Mouse (Mus musculus): ENCODE measurements around the gene Stox2. TPM values are rescaled to one million over a fixed set of nuclear protein-coding genes. Genes with fewer than 3 reads are reported as not detected.

Gene Stox2
- polyA plus RNA-seq, 1 experiment from 2014 or later, result 0.54 TPM

DNA sequence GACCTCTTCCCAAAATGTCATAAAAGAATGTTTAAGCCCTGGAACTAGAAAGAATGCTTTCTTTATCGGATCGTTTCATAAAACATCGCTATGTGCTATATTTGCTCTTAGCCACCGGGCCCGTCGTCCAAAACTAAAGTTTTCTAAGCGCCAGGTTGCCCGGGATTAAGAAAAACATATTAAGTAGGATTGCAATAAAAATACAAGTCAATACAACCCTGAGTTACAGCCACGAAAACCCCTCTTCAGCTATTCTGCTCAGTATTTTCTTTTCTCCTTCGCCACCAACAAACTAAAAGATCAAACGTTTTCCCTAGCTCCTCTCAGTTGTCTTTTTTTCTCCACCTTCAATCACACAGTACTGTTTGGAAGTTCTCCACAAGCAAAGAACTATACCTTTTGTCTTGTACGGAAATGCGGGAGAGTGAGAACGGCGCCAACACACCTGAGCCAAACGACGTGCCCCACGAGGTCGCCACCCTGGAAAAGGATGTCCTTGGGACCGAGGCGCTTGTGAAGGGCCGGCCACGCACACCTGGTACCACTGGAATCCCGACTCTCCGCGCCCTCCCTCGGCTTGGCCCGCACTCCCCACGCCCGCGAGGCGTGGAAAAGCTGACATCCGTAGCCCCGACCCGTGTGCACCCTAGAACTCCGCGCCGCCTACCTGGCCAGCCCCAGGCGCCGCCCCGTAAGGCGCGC is 34.0 kb downstream of the Stox2 start:
- ATAC-seq (no peak), DNase-seq (no peak)
- TF ChIP-seq CTCF (IDR thresholded peaks at IDR 0.05; ENCODE audit: low read depth) (no peak), EP300 (IDR thresholded peaks at IDR 0.05; ENCODE audit: low read depth) (no peak)
- Histone ChIP-seq H3K4me3 (ENCODE audit: low read depth, low read length) (peak overlapping the region; percentile 60), H3K9me3 (ENCODE audit: low read length) (no peaks in the 10 kb centered on the region), H3K36me3 (replicated peaks; ENCODE audit: insufficient read depth, low read length) (no peaks in the 10 kb centered on the region), H3K27me3 (ENCODE audit: insufficient read depth, low read length) (peaks cover 47% of the 10 kb centered on the region), H3K4me1 (ENCODE audit: insufficient read depth) (no peaks in the 10 kb centered on the region), H3K27ac (ENCODE audit: low read depth) (no peak overlapping the region), H3K9ac (replicated peaks) (peak overlapping the region; percentile 16; the same call in 1 of the 2 replicates), H3K4me2 (ENCODE audit: low read depth, low read length) (peak overlapping the region; percentile 87)
- 2% methylated on average over 37 of the region's 43 CpGs for WGBS (ENCODE audit: insufficient replicate concordance)

DNA sequence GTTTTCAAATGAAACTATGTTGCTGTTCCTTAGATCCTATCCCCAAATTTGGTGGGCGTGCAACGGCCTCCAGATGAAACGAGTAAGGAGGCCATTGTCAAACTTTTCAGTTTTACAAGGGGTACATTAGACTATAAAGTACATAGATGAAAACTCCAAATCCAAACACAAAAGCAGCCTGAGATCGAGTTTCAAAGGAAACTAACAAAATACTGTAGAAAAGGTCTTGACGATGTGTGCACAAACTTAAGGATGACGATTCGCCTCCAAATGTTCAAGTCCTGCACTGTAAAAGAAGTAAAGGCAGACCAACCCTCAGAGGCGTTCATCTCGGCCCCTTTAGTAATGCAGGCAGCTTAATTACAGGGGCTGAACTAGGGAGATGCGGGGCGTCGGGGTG is 34.8 kb downstream of the Stox2 start:
- Histone ChIP-seq H3K27ac (ENCODE audit: low read depth) (no peak overlapping the region), H3K4me1 (ENCODE audit: insufficient read depth) (no peaks in the 10 kb centered on the region), H3K4me2 (ENCODE audit: low read depth, low read length) (no peak overlapping the region), H3K9ac (replicated peaks) (no peak overlapping the region), H3K9me3 (ENCODE audit: low read length) (no peaks in the 10 kb centered on the region), H3K36me3 (replicated peaks; ENCODE audit: insufficient read depth, low read length) (no peaks in the 10 kb centered on the region), H3K4me3 (ENCODE audit: low read depth, low read length) (no peak overlapping the region), H3K27me3 (ENCODE audit: insufficient read depth, low read length) (peaks cover 47% of the 10 kb centered on the region)
- ATAC-seq (no peak), DNase-seq (no peak)
- no peak for TF ChIP-seq EP300 (IDR thresholded peaks at IDR 0.05; ENCODE audit: low read depth)
- no peak for TF ChIP-seq CTCF (IDR thresholded peaks at IDR 0.05; ENCODE audit: low read depth)
- 10% methylated on average over 12 of the region's 12 CpGs for WGBS (ENCODE audit: insufficient replicate concordance)

DNA sequence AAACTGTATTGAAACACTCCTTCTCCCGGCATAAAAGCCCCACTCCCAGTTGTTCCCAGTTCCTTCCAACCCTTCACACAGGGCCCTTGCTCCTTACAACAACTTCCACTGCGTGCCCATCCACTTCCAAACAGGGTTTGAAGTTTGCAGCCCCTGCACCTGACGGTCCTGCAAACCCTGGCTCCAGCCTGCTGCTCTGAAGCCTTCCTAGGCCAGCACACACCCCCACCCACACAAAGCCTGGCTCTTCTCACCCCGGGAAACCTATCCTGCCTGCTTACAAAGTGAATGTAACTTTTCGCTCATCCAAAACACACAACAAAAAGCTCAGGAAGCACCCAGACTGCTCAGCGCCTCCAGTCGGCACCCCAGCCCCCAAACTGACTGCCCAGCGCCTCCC is 37.1 kb downstream of the Stox2 start:
- Histone ChIP-seq H3K36me3 (replicated peaks; ENCODE audit: insufficient read depth, low read length) (no peaks in the 10 kb centered on the region), H3K9ac (replicated peaks) (no peak overlapping the region), H3K27me3 (ENCODE audit: insufficient read depth, low read length) (peaks cover 37% of the 10 kb centered on the region), H3K9me3 (ENCODE audit: low read length) (no peaks in the 10 kb centered on the region), H3K27ac (ENCODE audit: low read depth) (no peak overlapping the region), H3K4me3 (ENCODE audit: low read depth, low read length) (no peak overlapping the region), H3K4me2 (ENCODE audit: low read depth, low read length) (no peak overlapping the region), H3K4me1 (ENCODE audit: insufficient read depth) (no peaks in the 10 kb centered on the region)
- DNase-seq (no peak), ATAC-seq (no peak)
- 14% methylated on average over 8 of the region's 8 CpGs for WGBS (ENCODE audit: insufficient replicate concordance)
- TF ChIP-seq CTCF (IDR thresholded peaks at IDR 0.05; ENCODE audit: low read depth) (no peak), EP300 (IDR thresholded peaks at IDR 0.05; ENCODE audit: low read depth) (no peak)

DNA sequence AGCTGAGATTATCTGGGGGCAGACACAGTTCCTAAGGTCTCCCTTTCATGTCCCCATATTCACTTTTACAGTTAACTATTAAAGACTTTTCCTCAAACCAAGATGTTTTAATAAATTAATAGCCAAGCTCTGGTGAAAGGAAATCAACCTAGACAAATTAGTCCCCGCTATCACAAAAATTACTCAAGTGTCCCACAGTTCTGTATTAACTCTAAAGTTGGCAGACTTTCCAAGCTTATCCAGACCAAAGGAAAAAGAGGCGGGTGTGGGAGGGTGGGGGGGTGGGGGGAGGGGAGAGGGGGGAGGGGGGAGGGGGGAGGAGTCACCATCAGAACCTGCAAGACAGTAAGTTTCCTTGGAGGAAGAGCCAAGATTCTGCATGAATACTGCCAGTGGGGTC is 41.3 kb downstream of the Stox2 start:
- Histone ChIP-seq H3K36me3 (replicated peaks; ENCODE audit: insufficient read depth, low read length) (no peaks in the 10 kb centered on the region), H3K9me3 (ENCODE audit: low read length) (no peaks in the 10 kb centered on the region), H3K4me2 (ENCODE audit: low read depth, low read length) (no peak overlapping the region), H3K27me3 (ENCODE audit: insufficient read depth, low read length) (peaks cover 4% of the 10 kb centered on the region; the same call in 1 of the 2 replicates), H3K4me3 (ENCODE audit: low read depth, low read length) (no peak overlapping the region), H3K4me1 (ENCODE audit: insufficient read depth) (no peaks in the 10 kb centered on the region), H3K27ac (ENCODE audit: low read depth) (no peak overlapping the region), H3K9ac (replicated peaks) (no peak overlapping the region)
- TF ChIP-seq EP300 (IDR thresholded peaks at IDR 0.05; ENCODE audit: low read depth) (no peak), CTCF (IDR thresholded peaks at IDR 0.05; ENCODE audit: low read depth) (no peak)
- WGBS (ENCODE audit: insufficient replicate concordance), result 76% methylated on average over 1 of the region's 2 CpGs
- DNase-seq (no peak), ATAC-seq (no peak)

DNA sequence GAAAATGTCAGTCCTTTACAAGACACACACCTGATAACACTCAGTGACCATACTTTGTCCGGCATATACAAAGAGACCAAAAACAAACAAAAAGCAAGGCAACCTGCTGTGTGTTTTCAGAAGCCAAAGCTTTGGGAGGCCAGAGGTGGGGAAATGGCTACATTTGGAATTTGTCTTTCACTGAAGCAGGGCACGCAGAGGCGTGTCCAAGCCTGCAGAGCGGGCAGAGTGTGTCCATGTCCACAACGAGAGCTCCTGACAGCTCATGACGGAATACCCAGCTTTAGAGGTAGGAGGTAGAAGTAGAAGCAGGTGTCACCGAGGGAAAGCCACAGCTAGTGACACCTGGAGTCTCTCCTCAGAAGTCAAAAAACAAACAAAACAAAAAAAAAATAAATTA is 53.2 kb downstream of the Stox2 start:
- no peaks in the 10 kb centered on the region for H3K27me3 ChIP-seq (ENCODE audit: insufficient read depth, low read length)
- H3K4me1 ChIP-seq (ENCODE audit: insufficient read depth), result no peaks in the 10 kb centered on the region
- no peak overlapping the region for H3K9ac ChIP-seq (replicated peaks)
- ATAC-seq (no peak), DNase-seq (no peak)
- H3K9me3 ChIP-seq (ENCODE audit: low read length), result no peaks in the 10 kb centered on the region
- no peak overlapping the region for H3K27ac ChIP-seq (ENCODE audit: low read depth)
- TF ChIP-seq CTCF (IDR thresholded peaks at IDR 0.05; ENCODE audit: low read depth) (no peak), EP300 (IDR thresholded peaks at IDR 0.05; ENCODE audit: low read depth) (no peak)
- no peak overlapping the region for H3K4me2 ChIP-seq (ENCODE audit: low read depth, low read length)
- no peaks in the 10 kb centered on the region for H3K36me3 ChIP-seq (replicated peaks; ENCODE audit: insufficient read depth, low read length)
- WGBS (ENCODE audit: insufficient replicate concordance), result 55% methylated on average over 7 of the region's 7 CpGs
- H3K4me3 ChIP-seq (ENCODE audit: low read depth, low read length), result no peak overlapping the region

DNA sequence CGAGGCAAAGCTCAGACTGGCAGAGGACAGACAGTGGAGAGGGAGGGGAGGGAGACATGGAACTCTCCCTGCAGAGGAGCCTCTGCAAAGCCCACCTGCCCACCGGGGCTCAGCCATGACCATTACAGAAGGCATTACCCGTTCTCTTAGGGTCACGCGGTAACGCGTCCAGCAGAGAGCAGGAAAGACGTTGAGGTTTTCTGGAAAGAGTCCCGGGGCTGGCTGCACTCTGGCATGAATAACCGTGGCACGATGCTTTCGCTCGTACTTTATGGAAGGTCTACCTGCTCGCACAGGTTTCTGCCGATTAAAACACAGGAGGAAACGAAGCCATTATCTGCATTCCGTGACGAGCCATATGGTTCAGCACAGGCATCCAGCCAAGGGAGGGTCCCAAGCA is 53.9 kb downstream of the Stox2 start:
- TF ChIP-seq CTCF (IDR thresholded peaks at IDR 0.05; ENCODE audit: low read depth) (no peak), EP300 (IDR thresholded peaks at IDR 0.05; ENCODE audit: low read depth) (no peak)
- Histone ChIP-seq H3K9me3 (ENCODE audit: low read length) (no peaks in the 10 kb centered on the region), H3K27me3 (ENCODE audit: insufficient read depth, low read length) (no peaks in the 10 kb centered on the region), H3K4me2 (ENCODE audit: low read depth, low read length) (no peak overlapping the region), H3K27ac (ENCODE audit: low read depth) (no peak overlapping the region), H3K36me3 (replicated peaks; ENCODE audit: insufficient read depth, low read length) (no peaks in the 10 kb centered on the region), H3K4me1 (ENCODE audit: insufficient read depth) (no peaks in the 10 kb centered on the region), H3K4me3 (ENCODE audit: low read depth, low read length) (no peak overlapping the region), H3K9ac (replicated peaks) (no peak overlapping the region)
- 86% methylated on average over 18 of the region's 18 CpGs for WGBS (ENCODE audit: insufficient replicate concordance)
- DNase-seq, result no peak
- no peak for ATAC-seq

Data from liver, postnatal 0 days (tissue).